Mouse (Mus musculus): Measurements from ENCODE around the gene Stk32c. TPM values are rescaled to one million over a fixed set of nuclear protein-coding genes. Genes with fewer than 3 reads are reported as not detected.

Gene Stk32c
- polyA plus RNA-seq, 1 experiment from 2014 or later: 0.11 TPM

- Histone ChIP-seq H3K4me2 (ENCODE audit: low read depth, low read length) (peak overlapping the region; percentile 98), H3K9me3 (ENCODE audit: control insufficient read depth, low read length) (no peaks in the 10 kb centered on the region), H3K9ac (ENCODE audit: low read depth, low read length) (peak overlapping the region; percentile 86), H3K4me1 (ENCODE audit: control insufficient read depth, insufficient read depth, low read length) (peaks cover 41% of the 10 kb centered on the region), H3K27ac (replicated peaks; ENCODE audit: low read depth, low read length) (no peak overlapping the region), H3K27me3 (replicated peaks; ENCODE audit: control insufficient read depth, insufficient read depth, low read length) (no peaks in the 10 kb centered on the region), H3K4me3 (ENCODE audit: low read depth, low read length) (peak overlapping the region; percentile 74), H3K36me3 (ENCODE audit: control insufficient read depth, insufficient read depth, low read length) (no peaks in the 10 kb centered on the region)
- DNase-seq (ENCODE audit: low spot score) (no peak), ATAC-seq (ENCODE audit: low read depth) (no peak)
- WGBS: 35% methylated on average over 7 of the region's 7 CpGs
Measured at GRCm38 (mm10) chr7:139249406-139250210, 36.5 kb upstream of the Stk32c start.

- peaks cover 41% of the 10 kb centered on the region for H3K4me1 ChIP-seq (ENCODE audit: control insufficient read depth, insufficient read depth, low read length)
Measured at GRCm38 (mm10) chr7:139248615-139249405, 35.7 kb upstream of the Stk32c start.

GRCm38 (mm10) chr7:139247881-139248614, 34.9 kb upstream of the Stk32c start, which contains the start of gene Pwwp2b:
Pwwp2b (plus strand) TSS chr7:139248482.
- no peaks in the 10 kb centered on the region for H3K9me3 ChIP-seq (ENCODE audit: control insufficient read depth, low read length)
- under 1% methylated on average over 26 of the region's 72 CpGs for WGBS

More at GRCm38 (mm10) chr7:139248615-139249405, 35.7 kb upstream of the Stk32c start:
- Histone ChIP-seq H3K36me3 (ENCODE audit: control insufficient read depth, insufficient read depth, low read length) (no peaks in the 10 kb centered on the region), H3K27ac (replicated peaks; ENCODE audit: low read depth, low read length) (peak overlapping the region; percentile 82), H3K4me3 (ENCODE audit: low read depth, low read length) (peak overlapping the region; percentile 74), H3K4me2 (ENCODE audit: low read depth, low read length) (peak overlapping the region; percentile 98), H3K9me3 (ENCODE audit: control insufficient read depth, low read length) (no peaks in the 10 kb centered on the region), H3K9ac (ENCODE audit: low read depth, low read length) (peak overlapping the region; percentile 86), H3K27me3 (replicated peaks; ENCODE audit: control insufficient read depth, insufficient read depth, low read length) (no peaks in the 10 kb centered on the region)
- DNase-seq (ENCODE audit: low spot score) (no peak), ATAC-seq (ENCODE audit: low read depth) (0 out of 2 replicates have a peak, but pooled peaks have one; percentile 4)
- under 1% methylated on average over 31 of the region's 45 CpGs for WGBS

GRCm38 (mm10) chr7:139246931-139247880, 34.1 kb upstream of the Stk32c start:
- ATAC-seq (ENCODE audit: low read depth) (peak; percentile 54), DNase-seq (ENCODE audit: low spot score) (peak; percentile 76)
- H3K4me3 ChIP-seq (ENCODE audit: low read depth, low read length): peak overlapping the region; percentile 74
- H3K36me3 ChIP-seq (ENCODE audit: control insufficient read depth, insufficient read depth, low read length): no peaks in the 10 kb centered on the region
- WGBS: 6% methylated on average over 37 of the region's 38 CpGs
- H3K4me2 ChIP-seq (ENCODE audit: low read depth, low read length): peak overlapping the region; percentile 98
- peaks cover 41% of the 10 kb centered on the region for H3K4me1 ChIP-seq (ENCODE audit: control insufficient read depth, insufficient read depth, low read length)
- H3K27me3 ChIP-seq (replicated peaks; ENCODE audit: control insufficient read depth, insufficient read depth, low read length): no peaks in the 10 kb centered on the region
- H3K27ac ChIP-seq (replicated peaks; ENCODE audit: low read depth, low read length): peak overlapping the region; percentile 82
- peak overlapping the region; percentile 86 for H3K9ac ChIP-seq (ENCODE audit: low read depth, low read length)
- H3K9me3 ChIP-seq (ENCODE audit: control insufficient read depth, low read length): no peaks in the 10 kb centered on the region

More at GRCm38 (mm10) chr7:139247881-139248614, 34.9 kb upstream of the Stk32c start, which contains the start of gene Pwwp2b:
- Histone ChIP-seq H3K27me3 (replicated peaks; ENCODE audit: control insufficient read depth, insufficient read depth, low read length) (no peaks in the 10 kb centered on the region), H3K4me2 (ENCODE audit: low read depth, low read length) (peak within 1 kb of the TSS; percentile 98), H3K4me3 (ENCODE audit: low read depth, low read length) (peak within 1 kb of the TSS; percentile 74), H3K9ac (ENCODE audit: low read depth, low read length) (peak within 1 kb of the TSS; percentile 86), H3K4me1 (ENCODE audit: control insufficient read depth, insufficient read depth, low read length) (peaks cover 41% of the 10 kb centered on the region), H3K36me3 (ENCODE audit: control insufficient read depth, insufficient read depth, low read length) (no peaks in the 10 kb centered on the region), H3K27ac (replicated peaks; ENCODE audit: low read depth, low read length) (peak within 1 kb of the TSS; percentile 82)
- ATAC-seq (ENCODE audit: low read depth) (peak; percentile 85), DNase-seq (ENCODE audit: low spot score) (peak; percentile 82)

GRCm38 (mm10) chr7:139246086-139246485, 33.0 kb upstream of the Stk32c start:
- Histone ChIP-seq H3K9ac (ENCODE audit: low read depth, low read length) (no peak overlapping the region), H3K27me3 (replicated peaks; ENCODE audit: control insufficient read depth, insufficient read depth, low read length) (no peaks in the 10 kb centered on the region), H3K4me1 (ENCODE audit: control insufficient read depth, insufficient read depth, low read length) (peaks cover 32% of the 10 kb centered on the region), H3K4me3 (ENCODE audit: low read depth, low read length) (no peak overlapping the region), H3K4me2 (ENCODE audit: low read depth, low read length) (no peak overlapping the region), H3K9me3 (ENCODE audit: control insufficient read depth, low read length) (no peaks in the 10 kb centered on the region), H3K27ac (replicated peaks; ENCODE audit: low read depth, low read length) (no peak overlapping the region), H3K36me3 (ENCODE audit: control insufficient read depth, insufficient read depth, low read length) (no peaks in the 10 kb centered on the region)
- WGBS: 64% methylated on average over 5 of the region's 5 CpGs
- ATAC-seq (ENCODE audit: low read depth): no peak
- DNase-seq (ENCODE audit: low spot score): no peak

- no peak for DNase-seq (ENCODE audit: low spot score)
- H3K9ac ChIP-seq (ENCODE audit: low read depth, low read length): no peak overlapping the region
Measured at GRCm38 (mm10) chr7:139239432-139239831, 26.3 kb upstream of the Stk32c start.

GRCm38 (mm10) chr7:139235651-139236358, 22.7 kb upstream of the Stk32c start:
- no peak for ATAC-seq (ENCODE audit: low read depth)
- Histone ChIP-seq H3K27ac (replicated peaks; ENCODE audit: low read depth, low read length) (no peak overlapping the region), H3K9me3 (ENCODE audit: control insufficient read depth, low read length) (no peaks in the 10 kb centered on the region), H3K9ac (ENCODE audit: low read depth, low read length) (no peak overlapping the region), H3K36me3 (ENCODE audit: control insufficient read depth, insufficient read depth, low read length) (no peaks in the 10 kb centered on the region), H3K4me1 (ENCODE audit: control insufficient read depth, insufficient read depth, low read length) (peaks cover 11% of the 10 kb centered on the region), H3K4me3 (ENCODE audit: low read depth, low read length) (no peak overlapping the region), H3K4me2 (ENCODE audit: low read depth, low read length) (no peak overlapping the region), H3K27me3 (replicated peaks; ENCODE audit: control insufficient read depth, insufficient read depth, low read length) (no peaks in the 10 kb centered on the region)
- WGBS: 78% methylated on average over 12 of the region's 12 CpGs
- no peak for DNase-seq (ENCODE audit: low spot score)

More at GRCm38 (mm10) chr7:139239432-139239831, 26.3 kb upstream of the Stk32c start:
- Histone ChIP-seq H3K27me3 (replicated peaks; ENCODE audit: control insufficient read depth, insufficient read depth, low read length) (no peaks in the 10 kb centered on the region), H3K9me3 (ENCODE audit: control insufficient read depth, low read length) (no peaks in the 10 kb centered on the region), H3K27ac (replicated peaks; ENCODE audit: low read depth, low read length) (no peak overlapping the region), H3K4me2 (ENCODE audit: low read depth, low read length) (no peak overlapping the region), H3K4me1 (ENCODE audit: control insufficient read depth, insufficient read depth, low read length) (peaks cover 3% of the 10 kb centered on the region; the same call in 1 of the 2 replicates), H3K4me3 (ENCODE audit: low read depth, low read length) (no peak overlapping the region), H3K36me3 (ENCODE audit: control insufficient read depth, insufficient read depth, low read length) (no peaks in the 10 kb centered on the region)
- ATAC-seq (ENCODE audit: low read depth): no peak
- WGBS: 72% methylated on average over 3 of the region's 3 CpGs

Data from embryonic facial prominence, embryonic 14.5 days (tissue).